12 mouse cellular contexts compared by ENCODE assay signal in genomic region chr9:89621750-89622149, GRCm38 (mm10). TPM values are rescaled to one million over a fixed set of nuclear protein-coding genes. Genes with fewer than 3 reads are reported as not detected.
A peak's percentile ranks its signal among the peaks of the same experiment; 100 is the strongest.
DNase-seq lines count a peak whose midpoint lies in the region; ATAC-seq lines count a peak whose summit lies in the region.
"Had no signal": no experiment of that assay in that cellular context is flagged by ENCODE, and none has a peak within 500 bp of the region (broad histone marks: within the 10 kb centered on the region; RNA-seq: fewer than 3 reads in every experiment).

No protein-coding gene starts in this region.

- no peak overlapping the region for H3K27ac ChIP-seq in heart, embryonic 15.5 days
- H3K27ac ChIP-seq in hindbrain, embryonic 11.5 days (ENCODE audit: low read depth, low read length): no peak overlapping the region
- no peak overlapping the region for H3K27ac ChIP-seq in midbrain, embryonic 15.5 days
- H3K27ac ChIP-seq: liver, embryonic 15.5 days had no signal

- H3K4me3 ChIP-seq in heart, embryonic 15.5 days: peak overlapping the region; percentile 51; the same call in 1 of the 2 replicates
- peak overlapping the region; percentile 48; the same call in 1 of the 2 replicates for H3K4me3 ChIP-seq in hindbrain, embryonic 11.5 days (ENCODE audit: low read depth, low read length)
- peak overlapping the region; percentile 63 for H3K4me3 ChIP-seq in midbrain, embryonic 15.5 days
- H3K4me3 ChIP-seq: liver, embryonic 15.5 days had no signal

- H3K4me1 ChIP-seq in heart, embryonic 15.5 days (replicated peaks): peaks cover 14% of the 10 kb centered on the region
- no peaks in the 10 kb centered on the region for H3K4me1 ChIP-seq in hindbrain, embryonic 11.5 days (replicated peaks; ENCODE audit: control insufficient read depth, insufficient read depth, low read length)
- H3K4me1 ChIP-seq in midbrain, embryonic 15.5 days: peaks cover 22% of the 10 kb centered on the region
- H3K4me1 ChIP-seq: liver, embryonic 15.5 days had no signal

- H3K36me3 ChIP-seq in heart, embryonic 15.5 days: no peaks in the 10 kb centered on the region
- no peaks in the 10 kb centered on the region for H3K36me3 ChIP-seq in hindbrain, embryonic 11.5 days (ENCODE audit: control insufficient read depth, insufficient read depth, low read length)
- H3K36me3 ChIP-seq in midbrain, embryonic 15.5 days (replicated peaks): no peaks in the 10 kb centered on the region
- H3K36me3 ChIP-seq: liver, embryonic 15.5 days had no signal

- 8% methylated on average over 11 of the region's 11 CpGs for WGBS in heart, embryonic 15.5 days
- WGBS in hindbrain, embryonic 11.5 days: 5% methylated on average over 11 of the region's 11 CpGs
- 6% methylated on average over 11 of the region's 11 CpGs for WGBS in midbrain, embryonic 15.5 days

- intact Hi-C loops in heart, postnatal 36 days (cut with DNase I): no loop called here

- peaks cover 39% of the 10 kb centered on the region for H3K27me3 ChIP-seq in heart, embryonic 15.5 days
- peaks cover 19% of the 10 kb centered on the region for H3K27me3 ChIP-seq in hindbrain, embryonic 11.5 days (ENCODE audit: control insufficient read depth, insufficient read depth, low read length)
- H3K27me3 ChIP-seq in midbrain, embryonic 15.5 days (replicated peaks): peaks cover 13% of the 10 kb centered on the region; the same call in 1 of the 2 replicates

- no peak for ATAC-seq in heart, embryonic 15.5 days (replicated peaks; ENCODE audit: insufficient number of reproducible peaks, insufficient read depth, low FRiP score, low read depth)
- ATAC-seq in hindbrain, embryonic 11.5 days (ENCODE audit: low FRiP score): no peak
- no peak for ATAC-seq in midbrain, embryonic 15.5 days (replicated peaks)

- no peak for DNase-seq in heart, postnatal 36 days
- peak; percentile 80 for DNase-seq in cerebellum, adult 9-10 months
- peak; percentile 27 for DNase-seq in hindbrain, embryonic 11.5 days (ENCODE audit: low spot score)
- DNase-seq in right cerebral cortex, postnatal 36 days (ENCODE audit: low spot score in 2 of 2): no peak
- no peak for DNase-seq in spleen, adult 18-20 months
- DNase-seq in layer of hippocampus, adult 9-10 months (ENCODE audit: low spot score): no peak
- DNase-seq: adrenal gland, postnatal 25 days; gastrocnemius, postnatal 25 days; right cerebral cortex, postnatal 14 days had no signal

- H3K4me2 ChIP-seq in heart, embryonic 15.5 days: peak overlapping the region; percentile 85; the same call in 1 of the 2 replicates
- H3K4me2 ChIP-seq in hindbrain, embryonic 11.5 days (replicated peaks; ENCODE audit: low read depth, low read length): 0 out of 2 replicates have a peak overlapping the region, but pooled peaks have one; percentile 95
- H3K4me2 ChIP-seq in midbrain, embryonic 15.5 days: peak overlapping the region; percentile 99

- no peaks in the 10 kb centered on the region for H3K9me3 ChIP-seq in heart, embryonic 15.5 days (replicated peaks)
- H3K9me3 ChIP-seq in hindbrain, embryonic 11.5 days (ENCODE audit: control insufficient read depth, low read length): no peaks in the 10 kb centered on the region
- H3K9me3 ChIP-seq in midbrain, embryonic 15.5 days: no peaks in the 10 kb centered on the region
- H3K9me3 ChIP-seq: liver, embryonic 15.5 days had no signal

- H3K9ac ChIP-seq in heart, embryonic 15.5 days: no peak overlapping the region
- no peak overlapping the region for H3K9ac ChIP-seq in hindbrain, embryonic 11.5 days (ENCODE audit: low read depth, low read length)
- H3K9ac ChIP-seq in midbrain, embryonic 15.5 days: no peak overlapping the region
- H3K9ac ChIP-seq: liver, embryonic 15.5 days had no signal

RNA-seq across cellular contexts. Expression of gene Minar1, which starts 1.2 kb away (rescaled TPM):
- polyA plus RNA-seq in heart, embryonic 15.5 days (2015; fragmentation: Nextera tagmentation; extraction: Ambion mirVana): 0.08 and 0.11 TPM in 2 replicates
- under 1 TPM; 0.08 to 0.11 TPM for total RNA-seq in heart, postnatal 36 days (2021)
- polyA plus RNA-seq in hindbrain, embryonic 11.5 days (2014; fragmentation: Nextera tagmentation; extraction: Ambion mirVana): 0.31 and 0.36 TPM in 2 replicates
- 1.9 and 2.0 TPM in 2 replicates for polyA plus RNA-seq in midbrain, embryonic 15.5 days (2015; fragmentation: Nextera tagmentation; extraction: Ambion mirVana)
- total RNA-seq: gastrocnemius, postnatal 25 days had no signal

Comparison
In these comparisons a context has a peak if more than half of its experiments do, and no peak if none do; other contexts are left out.
1. DNase-seq: peak in cerebellum, adult 9-10 months (single experiment) and hindbrain, embryonic 11.5 days (single experiment); none in heart, postnatal 36 days (0 of 2), right cerebral cortex, postnatal 36 days (0 of 2), spleen, adult 18-20 months (0 of 2) and layer of hippocampus, adult 9-10 months (single experiment).
2. Peak in every context shown above with its lines, with median percentiles within 50 percentile points of each other: H3K4me2 ChIP-seq and H3K4me3 ChIP-seq.